Mouse (Mus musculus): ENCODE measurements at regions not wholly inside any gene's neighbourhood (a gene's known extent, or its start where the extent isn't known, plus 50 kb on each side); places are given as distances from the start of the nearest gene placed in this dataset.

DNA sequence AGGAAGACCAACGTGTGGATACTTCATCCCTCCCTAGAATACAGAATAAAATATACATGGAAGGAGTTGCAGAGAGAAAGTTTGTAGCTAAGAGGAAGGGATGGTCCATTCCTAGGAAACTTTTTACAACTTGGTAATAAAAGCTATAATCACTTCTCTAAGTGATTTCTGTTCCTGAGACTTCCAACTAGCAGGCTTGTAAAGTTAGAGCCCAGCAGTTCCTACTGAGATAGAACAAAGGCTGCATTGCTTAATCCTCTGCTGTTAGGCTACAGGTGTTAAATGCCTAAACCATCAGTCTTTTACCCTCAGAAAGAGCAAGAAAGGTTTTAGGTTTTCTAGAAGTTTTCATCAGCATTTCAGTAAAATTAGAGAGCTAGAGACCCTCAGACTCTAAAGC is 209.2 kb downstream of the Gm7361 start:
- TF ChIP-seq CTCF (IDR thresholded peaks at IDR 0.05; ENCODE audit: low read depth) (no peak), EP300 (optimal IDR thresholded peaks at IDR 0.05) (no peak)

All from stomach, postnatal 0 days (tissue).